Mouse (Mus musculus) spleen, adult 2 months (tissue): ENCODE measurements around the gene Gramd4. TPM values are rescaled to one million over a fixed set of nuclear protein-coding genes. Genes with fewer than 3 reads are reported as not detected.

Source experiments
- DNase-seq, 2 experiments: peaks; one replicate each; pipeline versions ENCODE4 v3.0.0 to v3.0.0-alpha.2; 2012 to 2021; ENCODE audit warnings: low spot score in 2 of 2, low read depth in 1 of 2
- H3K27ac ChIP-seq: fragments of 200-500 bp; 2 replicates; pipeline ENCODE4 v1.5.1; 2012; ENCODE audit warnings: low read length, inconsistent platforms; ENCODE audit not compliant: insufficient read depth
- H3K27me3 ChIP-seq: fragments of 200-500 bp; 2 replicates; pipeline ENCODE4 v1.6.1; 2012; ENCODE audit warnings: mild to moderate bottlenecking, moderate library complexity, low read length, inconsistent platforms; ENCODE audit not compliant: control insufficient read depth, insufficient read depth
- H3K36me3 ChIP-seq: fragments of 200-500 bp; 2 replicates; pipeline ENCODE4 v1.6.1; 2012; ENCODE audit warnings: mild to moderate bottlenecking, low read length, inconsistent platforms; ENCODE audit not compliant: control insufficient read depth, insufficient read depth
- H3K4me1 ChIP-seq: fragments of 200-500 bp; 2 replicates; pipeline ENCODE4 v1.6.1; 2011; ENCODE audit warnings: inconsistent platforms; ENCODE audit not compliant: control insufficient read depth, insufficient read depth, insufficient read length
- H3K4me3 ChIP-seq: fragments of 200-500 bp; 2 replicates; pipeline ENCODE4 v1.5.1; 2011; ENCODE audit warnings: mild to moderate bottlenecking, inconsistent platforms; ENCODE audit not compliant: insufficient read depth, insufficient read length; ENCODE audit errors: extremely low read depth
- CTCF ChIP-seq: fragments of 200-500 bp; IDR thresholded peaks from 2 replicates; pipeline ENCODE4 v1.5.1; 2011; ENCODE audit warnings: mild to moderate bottlenecking, inconsistent platforms; ENCODE audit not compliant: insufficient read depth, insufficient read length, insufficient replicate concordance; ENCODE audit errors: extremely low read depth
- POLR2A ChIP-seq: fragments of 200-500 bp; IDR thresholded peaks from 2 replicates; pipeline ENCODE4 v1.6.1; 2011; ENCODE audit warnings: low read depth, low read length, inconsistent platforms
- WGBS: fragments of 180-500 bp; shearing (Covaris S2); methylation state at CpG from one replicate; pipeline ENCODE4 v1.1.7; 2018; 5-methylcytosine and 5-hydroxymethylcytosine counted together
- polyA plus RNA-seq: library from polyadenylated mRNA; depleted of rRNA; stranded (reverse); fragments of >200 nt; gene quantifications from 2 replicates; pipeline ENCODE4 v1.2.3, GENCODE M21; 2012

Gramd4 gene
- polyA plus RNA-seq, 1 experiment = 36.2 TPM

GRCm38 (mm10) chr15:86034021-86034523, 23.4 kb upstream of the Gramd4 start:
- TF ChIP-seq POLR2A (no peak), CTCF (no peak)
- Histone ChIP-seq H3K27ac (no peak overlapping the region), H3K4me1 (peaks cover 10% of the 10 kb centered on the region), H3K4me3 (peak overlapping the region; percentile 54; the same call in 1 of the 2 replicates), H3K36me3 (no peaks in the 10 kb centered on the region), H3K27me3 (peaks cover 10% of the 10 kb centered on the region)
- no peak for DNase-seq
- 2% methylated on average over 32 of the region's 44 CpGs for WGBS

GRCm38 (mm10) chr15:86034781-86035360, 22.6 kb upstream of the Gramd4 start:
- Histone ChIP-seq H3K4me1 (peaks cover 10% of the 10 kb centered on the region), H3K36me3 (no peaks in the 10 kb centered on the region), H3K4me3 (no peak overlapping the region; the same call in 1 of the 2 replicates), H3K27ac (no peak overlapping the region), H3K27me3 (peaks cover 10% of the 10 kb centered on the region)
- 27% methylated on average over 12 of the region's 12 CpGs for WGBS
- TF ChIP-seq CTCF = no peak
- no peak for TF ChIP-seq POLR2A
- DNase-seq = no peak

- Histone ChIP-seq H3K27me3 (peaks cover 10% of the 10 kb centered on the region), H3K4me1 (peaks cover 10% of the 10 kb centered on the region), H3K36me3 (no peaks in the 10 kb centered on the region), H3K27ac (no peak overlapping the region), H3K4me3 (no peak overlapping the region)
- no peak for DNase-seq
- TF ChIP-seq CTCF (no peak), POLR2A (no peak)
- WGBS = 69% methylated on average over 3 of the region's 3 CpGs
Measured at GRCm38 (mm10) chr15:86035913-86036312, 21.6 kb upstream of the Gramd4 start.

- WGBS = 2% methylated on average over 2 of the region's 2 CpGs
- H3K27ac ChIP-seq = no peak overlapping the region
- H3K4me1 ChIP-seq = peaks cover 3% of the 10 kb centered on the region
- H3K27me3 ChIP-seq = peaks cover 4% of the 10 kb centered on the region; the same call in 1 of the 2 replicates
- H3K4me3 ChIP-seq = no peak overlapping the region
- no peaks in the 10 kb centered on the region for H3K36me3 ChIP-seq
- DNase-seq = peak; percentile 61 to 72
- TF ChIP-seq CTCF = peak; percentile 80; the same call in 1 of the 2 replicates
- TF ChIP-seq POLR2A = no peak
Measured at GRCm38 (mm10) chr15:86038802-86039201, 18.7 kb upstream of the Gramd4 start.

- no peaks in the 10 kb centered on the region for H3K4me1 ChIP-seq
- H3K27me3 ChIP-seq = no peaks in the 10 kb centered on the region
- DNase-seq = no peak
- TF ChIP-seq CTCF (no peak), POLR2A (no peak)
- no peaks in the 10 kb centered on the region for H3K36me3 ChIP-seq
- no peak overlapping the region for H3K27ac ChIP-seq
- no peak overlapping the region for H3K4me3 ChIP-seq
- 90% methylated on average over 5 of the region's 5 CpGs for WGBS
Measured at GRCm38 (mm10) chr15:86041421-86041820, 16.1 kb upstream of the Gramd4 start.

GRCm38 (mm10) chr15:86042364-86042763, 15.1 kb upstream of the Gramd4 start:
- Histone ChIP-seq H3K4me3 (no peak overlapping the region), H3K36me3 (no peaks in the 10 kb centered on the region), H3K4me1 (no peaks in the 10 kb centered on the region), H3K27me3 (no peaks in the 10 kb centered on the region), H3K27ac (no peak overlapping the region)
- no peak for DNase-seq
- WGBS = 28% methylated on average over 4 of the region's 4 CpGs
- no peak for TF ChIP-seq POLR2A
- TF ChIP-seq CTCF = no peak

GRCm38 (mm10) chr15:86049510-86049909, 8.0 kb upstream of the Gramd4 start:
- DNase-seq = no peak
- WGBS = 89% methylated on average over 3 of the region's 3 CpGs
- Histone ChIP-seq H3K4me3 (no peak overlapping the region), H3K36me3 (no peaks in the 10 kb centered on the region), H3K27ac (no peak overlapping the region), H3K4me1 (peaks cover 24% of the 10 kb centered on the region), H3K27me3 (no peaks in the 10 kb centered on the region)
- TF ChIP-seq CTCF (no peak), POLR2A (no peak)
